In genomic region chr11:116008411-116008810, GRCm38 (mm10) we compare ENCODE assay signal across 24 mouse cellular contexts.
"Had no signal": no experiment of that assay in that cellular context is flagged by ENCODE, and none has a peak within 500 bp of the region (broad histone marks: within the 10 kb centered on the region; RNA-seq: fewer than 3 reads in every experiment).

No protein-coding gene starts in this region.

- H3K27ac ChIP-seq: heart, adult 2 months; heart, embryonic 13.5 days; heart, embryonic 15.5 days; hindbrain, embryonic 14.5 days; layer of hippocampus, adult 2 months; left cerebral cortex, adult 2 months; liver, embryonic 13.5 days; liver, embryonic 15.5 days had no signal

- H3K9ac ChIP-seq: heart, embryonic 13.5 days; heart, embryonic 15.5 days; hindbrain, embryonic 14.5 days; limb, embryonic 12.5 days; liver, embryonic 13.5 days; liver, embryonic 15.5 days; liver, postnatal 0 days had no signal

- ATAC-seq: hindbrain, embryonic 16.5 days; liver, postnatal 0 days had no signal

- DNase-seq: gastrocnemius, postnatal 14 days; gastrocnemius, postnatal 36 days; heart, adult 2 months; heart, postnatal 14 days; heart, postnatal 36 days; kidney, adult 18-20 months; kidney, adult 8-10 months; kidney, postnatal 10 days; kidney, postnatal 25 days; kidney, postnatal 4 days; liver; liver, embryonic 13.5 days; liver, postnatal 0 days had no signal

- H3K9me3 ChIP-seq: heart, embryonic 15.5 days; limb, embryonic 10.5 days; limb, embryonic 12.5 days; liver, embryonic 13.5 days; liver, embryonic 15.5 days had no signal

- H3K27me3 ChIP-seq: heart, embryonic 13.5 days; heart, embryonic 15.5 days; limb, embryonic 12.5 days had no signal

- H3K4me3 ChIP-seq: heart, adult 2 months; heart, embryonic 13.5 days; heart, embryonic 15.5 days; layer of hippocampus, adult 2 months; left cerebral cortex, adult 2 months; limb, embryonic 10.5 days; limb, embryonic 12.5 days; liver, embryonic 13.5 days; liver, embryonic 15.5 days had no signal

- H3K4me2 ChIP-seq: heart, embryonic 11.5 days; heart, embryonic 13.5 days; heart, embryonic 15.5 days; hindbrain, embryonic 14.5 days; limb, embryonic 12.5 days; liver, embryonic 11.5 days; liver, embryonic 13.5 days; liver, embryonic 15.5 days had no signal
